Mouse (Mus musculus) liver, embryonic 16.5 days (tissue): ENCODE data around the gene Alk. TPM values are rescaled to one million over a fixed set of nuclear protein-coding genes. Genes with fewer than 3 reads are reported as not detected.

Experiments
- ATAC-seq: fragments of 200-750 bp; cut with Nextera tagmentation; 2 replicates; pipeline ENCODE4 v1.8.0; 2017; ENCODE audit warnings: low read depth, mild to moderate bottlenecking, moderate number of reproducible peaks, moderate library complexity
- H3K27ac ChIP-seq: fragments of 300-500 bp; sonication (generic); 2 replicates; pipeline ENCODE4 v1.5.1; 2014; ENCODE audit warnings: mild to moderate bottlenecking, low read length
- H3K27me3 ChIP-seq: fragments of 300-500 bp; sonication (generic); 2 replicates; pipeline ENCODE4 v1.6.1; 2014; ENCODE audit warnings: low read depth, low read length, mixed read lengths; ENCODE audit not compliant: control insufficient read depth, insufficient read depth
- H3K36me3 ChIP-seq: fragments of 300-500 bp; sonication (generic); 2 replicates; pipeline ENCODE4 v1.6.1; 2014; ENCODE audit warnings: mild to moderate bottlenecking; ENCODE audit not compliant: control insufficient read depth, insufficient read depth
- H3K4me1 ChIP-seq: fragments of 300-500 bp; sonication (generic); 2 replicates; pipeline ENCODE4 v1.6.1; 2014; ENCODE audit warnings: low read depth, low read length, mixed read lengths; ENCODE audit not compliant: control insufficient read depth
- H3K4me2 ChIP-seq: fragments of 300-500 bp; sonication (generic); 2 replicates; pipeline ENCODE4 v1.6.1; 2014; ENCODE audit warnings: low read depth, low read length, mixed read lengths
- H3K4me3 ChIP-seq: fragments of 300-500 bp; sonication (generic); 2 replicates; pipeline ENCODE4 v1.5.1; 2014; ENCODE audit warnings: low read depth, mild to moderate bottlenecking, low read length
- H3K9ac ChIP-seq: fragments of 300-500 bp; sonication (generic); 2 replicates; pipeline ENCODE4 v1.6.1; 2014; ENCODE audit warnings: low read depth, low read length
- H3K9me3 ChIP-seq: fragments of 300-500 bp; sonication (generic); replicated peaks from 2 replicates; pipeline ENCODE4 v1.6.1; 2016; ENCODE audit warnings: low read length; ENCODE audit not compliant: control insufficient read depth
- WGBS: fragments of 180-500 bp; shearing (Covaris S2); extraction: QIAGEN DNeasy Blood & Tissue Kit; methylation state at CpG from one replicate; pipeline ENCODE4 v1.1.7; 2014; ENCODE audit not compliant: insufficient replicate concordance; 5-methylcytosine and 5-hydroxymethylcytosine counted together
- polyA plus RNA-seq: library from polyadenylated mRNA; unstranded; fragments of >200 nt; fragmentation: Nextera tagmentation; extraction: Ambion mirVana; gene quantifications from 2 replicates; pipeline ENCODE4 v1.2.1, GENCODE M21; 2015

Alk gene
- polyA plus RNA-seq, 1 experiment from 2014 or later: 0.07 TPM

DNA sequence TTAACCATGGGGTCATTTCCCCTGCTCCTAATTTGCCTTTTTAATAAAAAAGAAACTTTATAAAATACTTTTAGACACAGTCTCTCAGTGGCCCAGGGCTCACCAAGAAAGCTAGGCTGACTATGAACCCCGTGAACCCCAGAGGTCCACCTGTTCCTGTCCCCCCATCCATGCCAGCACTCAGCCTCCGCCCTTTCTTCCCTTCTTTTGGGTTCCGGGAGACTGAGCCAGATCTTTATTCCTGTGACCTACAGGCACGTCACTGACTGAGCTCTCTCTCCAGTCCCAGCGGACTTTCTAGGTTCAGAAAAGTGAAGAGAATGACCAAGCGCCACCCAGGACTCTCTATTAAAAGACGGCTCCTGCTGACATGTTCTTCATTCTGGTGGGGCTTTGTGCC is 728.9 kb downstream of the Alk start:
- Histone ChIP-seq H3K4me3 (no peak overlapping the region), H3K36me3 (no peaks in the 10 kb centered on the region), H3K27me3 (no peaks in the 10 kb centered on the region), H3K4me2 (no peak overlapping the region), H3K4me1 (no peaks in the 10 kb centered on the region), H3K27ac (no peak overlapping the region), H3K9ac (no peak overlapping the region), H3K9me3 (no peaks in the 10 kb centered on the region)
- no peak for ATAC-seq
- WGBS: 61% methylated on average over 7 of the region's 7 CpGs

DNA sequence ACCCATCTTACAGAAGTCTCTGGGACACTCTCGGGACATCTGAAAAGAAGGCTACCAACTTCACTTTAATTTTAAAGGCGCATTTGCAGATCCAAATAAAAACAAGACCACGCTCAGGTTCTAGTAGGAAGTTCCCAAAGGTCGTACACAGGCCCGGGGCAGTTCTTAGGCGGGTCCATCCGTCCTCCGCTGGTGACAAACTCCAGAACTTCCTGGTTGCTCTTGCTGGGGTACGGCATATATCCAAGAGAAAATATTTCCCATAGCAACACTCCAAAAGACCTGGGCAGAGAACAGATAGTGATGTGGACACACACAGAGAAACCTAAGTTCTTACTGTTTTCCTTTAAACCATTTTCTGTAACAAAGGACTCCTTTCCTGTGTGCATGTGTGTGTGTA is 729.6 kb downstream of the Alk start:
- WGBS: 71% methylated on average over 9 of the region's 9 CpGs
- H3K4me3 ChIP-seq: no peak overlapping the region
- H3K27ac ChIP-seq: no peak overlapping the region
- H3K4me1 ChIP-seq: no peaks in the 10 kb centered on the region
- no peak for ATAC-seq
- H3K4me2 ChIP-seq: no peak overlapping the region
- peaks cover under 1% of the 10 kb centered on the region for H3K27me3 ChIP-seq
- no peak overlapping the region for H3K9ac ChIP-seq
- no peaks in the 10 kb centered on the region for H3K9me3 ChIP-seq
- no peaks in the 10 kb centered on the region for H3K36me3 ChIP-seq

DNA sequence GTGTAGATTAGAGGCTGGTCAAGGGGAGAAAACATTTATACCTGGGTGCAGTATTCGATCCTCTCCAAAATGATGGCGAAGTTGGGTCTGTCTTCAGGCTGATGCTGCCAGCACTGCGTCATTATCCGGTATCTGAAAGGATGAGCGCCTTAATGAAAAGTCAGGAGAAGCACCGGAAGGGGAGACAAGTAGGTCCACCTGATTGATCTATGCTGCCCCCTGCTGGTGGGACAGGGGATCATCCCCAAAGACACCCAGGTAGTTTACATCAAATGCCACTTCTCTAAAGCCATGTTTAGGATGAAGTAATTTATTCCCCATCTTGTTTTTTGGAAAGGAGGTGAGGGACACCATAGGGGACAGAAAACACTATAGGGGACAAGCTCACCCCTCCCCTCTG is 730.4 kb downstream of the Alk start:
- Histone ChIP-seq H3K4me2 (no peak overlapping the region), H3K9ac (no peak overlapping the region), H3K4me1 (no peaks in the 10 kb centered on the region), H3K27ac (no peak overlapping the region), H3K9me3 (no peaks in the 10 kb centered on the region), H3K27me3 (peaks cover 8% of the 10 kb centered on the region), H3K36me3 (no peaks in the 10 kb centered on the region), H3K4me3 (no peak overlapping the region)
- ATAC-seq: no peak
- 29% methylated on average over 6 of the region's 6 CpGs for WGBS

DNA sequence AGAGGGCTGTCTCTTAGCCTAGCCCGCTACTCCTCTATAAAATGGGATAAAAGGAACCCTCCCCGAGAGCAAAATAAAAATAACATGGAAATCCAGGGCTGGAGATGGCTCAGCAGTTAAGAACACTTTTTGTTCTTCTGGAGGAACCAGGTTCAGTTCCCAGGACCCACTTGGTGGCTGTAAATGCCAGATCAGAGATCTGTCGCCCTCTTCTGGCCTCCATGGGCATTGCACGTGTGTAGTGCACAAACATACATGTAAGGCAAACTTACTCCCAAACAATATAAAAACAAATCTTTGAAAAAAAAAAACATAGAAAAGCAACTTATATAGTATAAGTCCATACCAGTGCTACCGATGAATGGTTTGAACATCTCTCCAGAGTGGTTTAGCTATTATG is 731.5 kb downstream of the Alk start:
- ATAC-seq: no peak
- WGBS: 38% methylated on average over 5 of the region's 5 CpGs
- no peaks in the 10 kb centered on the region for H3K4me1 ChIP-seq
- H3K27ac ChIP-seq: no peak overlapping the region
- H3K9me3 ChIP-seq: no peaks in the 10 kb centered on the region
- H3K9ac ChIP-seq: no peak overlapping the region
- no peaks in the 10 kb centered on the region for H3K36me3 ChIP-seq
- H3K4me3 ChIP-seq: no peak overlapping the region
- H3K4me2 ChIP-seq: no peak overlapping the region
- H3K27me3 ChIP-seq: peaks cover 11% of the 10 kb centered on the region

DNA sequence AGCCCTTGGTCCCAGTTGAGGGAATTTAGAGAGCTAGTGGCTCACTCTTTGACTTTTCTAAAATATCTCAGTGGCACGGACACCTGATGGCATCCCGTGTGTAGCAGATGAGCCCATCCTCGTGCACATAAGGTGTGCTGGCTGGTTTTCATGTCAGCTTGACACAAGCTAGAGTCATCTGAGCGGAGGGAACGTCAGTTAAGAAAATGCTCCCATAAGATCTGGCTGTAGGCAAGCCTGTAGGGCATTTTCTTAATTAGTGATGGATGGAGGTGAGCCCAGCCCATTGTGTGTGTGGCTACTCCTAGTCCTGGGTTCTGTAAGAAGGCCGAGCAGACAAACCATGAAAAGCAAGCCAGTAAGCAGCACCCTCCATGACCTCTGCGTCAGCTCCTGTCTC is 732.4 kb downstream of the Alk start:
- H3K9me3 ChIP-seq: no peaks in the 10 kb centered on the region
- no peaks in the 10 kb centered on the region for H3K4me1 ChIP-seq
- H3K27me3 ChIP-seq: peaks cover 11% of the 10 kb centered on the region
- H3K27ac ChIP-seq: no peak overlapping the region
- no peak overlapping the region for H3K4me2 ChIP-seq
- no peak for ATAC-seq
- H3K36me3 ChIP-seq: no peaks in the 10 kb centered on the region
- H3K9ac ChIP-seq: no peak overlapping the region
- 63% methylated on average over 7 of the region's 7 CpGs for WGBS
- H3K4me3 ChIP-seq: no peak overlapping the region

DNA sequence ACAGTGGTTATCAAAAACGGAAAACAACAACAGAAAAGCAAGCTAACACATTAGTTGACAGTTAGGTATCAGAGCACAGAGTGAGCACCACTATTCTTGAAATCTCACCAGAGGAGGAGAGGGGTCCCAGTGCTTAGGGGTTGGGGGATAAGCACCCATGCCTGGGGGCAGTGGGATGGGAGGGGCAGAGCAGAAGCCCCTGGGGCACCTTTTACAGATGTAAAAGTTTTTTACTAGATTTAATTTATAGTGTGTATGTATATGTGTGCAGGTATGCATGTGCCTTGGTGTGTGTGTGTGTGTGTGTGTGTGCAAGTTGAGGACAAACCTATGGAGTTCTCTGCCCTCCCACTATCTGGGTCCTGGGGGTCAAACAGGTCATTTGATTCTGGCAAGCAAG is 733.8 kb downstream of the Alk start:
- no peak overlapping the region for H3K9ac ChIP-seq
- no peak overlapping the region for H3K4me2 ChIP-seq
- peaks cover 11% of the 10 kb centered on the region for H3K27me3 ChIP-seq
- H3K4me3 ChIP-seq: no peak overlapping the region
- no peaks in the 10 kb centered on the region for H3K9me3 ChIP-seq
- no peak for ATAC-seq
- H3K36me3 ChIP-seq: no peaks in the 10 kb centered on the region
- H3K27ac ChIP-seq: no peak overlapping the region
- WGBS: 52% methylated on average over 1 of the region's 1 CpGs
- no peaks in the 10 kb centered on the region for H3K4me1 ChIP-seq

DNA sequence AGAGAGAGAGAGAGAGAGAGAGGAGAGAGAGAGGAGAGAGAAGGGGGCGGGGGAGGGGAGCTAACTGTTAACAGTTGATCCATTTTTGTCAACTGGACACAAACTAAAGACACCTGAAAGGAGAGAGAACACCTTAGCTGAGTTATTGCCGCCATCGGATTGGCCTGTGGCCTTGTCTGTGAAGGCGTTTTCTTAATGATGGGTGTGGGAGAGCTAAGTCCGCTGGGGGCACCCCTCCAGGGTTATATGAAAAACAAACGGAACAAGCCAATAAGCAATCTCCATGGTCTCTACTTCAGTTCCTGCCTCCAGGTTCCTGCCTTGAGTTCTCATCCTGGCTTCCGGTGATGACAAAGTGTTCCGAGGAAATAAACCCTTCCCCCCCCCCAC is 734.2 kb downstream of the Alk start:
- no peak overlapping the region for H3K9ac ChIP-seq
- no peak overlapping the region for H3K4me2 ChIP-seq
- ATAC-seq: no peak
- H3K27ac ChIP-seq: no peak overlapping the region
- H3K36me3 ChIP-seq: no peaks in the 10 kb centered on the region
- H3K9me3 ChIP-seq: no peaks in the 10 kb centered on the region
- no peaks in the 10 kb centered on the region for H3K4me1 ChIP-seq
- no peak overlapping the region for H3K4me3 ChIP-seq
- WGBS: 72% methylated on average over 8 of the region's 8 CpGs
- H3K27me3 ChIP-seq: peaks cover 11% of the 10 kb centered on the region

DNA sequence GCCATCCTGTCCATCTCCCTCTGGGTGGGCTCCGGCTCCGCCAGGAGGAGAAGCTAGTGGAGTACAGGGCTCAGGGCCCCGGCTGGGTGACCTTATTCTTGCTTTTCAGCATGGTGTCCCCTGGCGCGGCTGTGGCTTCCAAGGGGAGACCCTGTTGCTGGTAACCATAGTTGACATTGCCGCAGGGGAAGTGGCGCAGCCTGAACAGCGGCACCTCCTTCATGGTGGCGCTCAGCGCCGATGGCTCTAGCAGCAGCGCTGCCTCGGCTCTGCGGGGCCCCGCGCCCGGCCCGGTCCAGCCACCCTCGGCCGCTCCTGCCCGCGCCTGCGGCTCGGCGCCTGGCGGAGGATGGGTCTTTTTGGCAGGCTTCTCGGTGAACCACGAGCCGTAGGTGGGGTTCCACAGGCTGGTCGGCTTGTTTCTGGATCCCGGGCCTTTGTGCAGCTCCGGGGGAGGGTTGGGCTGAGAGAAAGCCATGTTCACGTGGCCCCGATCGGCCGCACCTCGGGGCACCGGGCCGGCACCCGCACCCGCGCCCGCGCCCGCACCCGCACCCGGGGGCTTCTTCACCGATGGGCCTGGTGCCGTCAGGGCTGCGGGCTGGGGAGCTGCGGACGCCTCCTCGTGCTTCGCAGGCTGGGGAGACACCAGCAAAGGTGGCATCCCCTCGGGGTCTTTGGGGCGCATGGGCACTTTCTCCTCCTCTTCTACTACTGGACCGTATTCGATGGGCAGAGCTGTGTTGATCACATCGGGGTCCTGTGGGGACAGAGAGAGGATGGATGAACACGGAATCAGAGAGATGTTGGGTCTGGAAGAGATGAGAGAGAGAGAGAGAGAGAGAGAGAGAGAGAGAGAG is 734.8 kb downstream of the Alk start:
- WGBS: 6% methylated on average over 60 of the region's 60 CpGs
- Histone ChIP-seq H3K9me3 (no peaks in the 10 kb centered on the region), H3K4me2 (peak overlapping the region; percentile 59), H3K27ac (no peak overlapping the region), H3K9ac (peak overlapping the region; percentile 12; the same call in 1 of the 2 replicates), H3K36me3 (no peaks in the 10 kb centered on the region), H3K27me3 (peaks cover 11% of the 10 kb centered on the region), H3K4me3 (peak overlapping the region; percentile 48), H3K4me1 (no peaks in the 10 kb centered on the region)
- no peak for ATAC-seq

DNA sequence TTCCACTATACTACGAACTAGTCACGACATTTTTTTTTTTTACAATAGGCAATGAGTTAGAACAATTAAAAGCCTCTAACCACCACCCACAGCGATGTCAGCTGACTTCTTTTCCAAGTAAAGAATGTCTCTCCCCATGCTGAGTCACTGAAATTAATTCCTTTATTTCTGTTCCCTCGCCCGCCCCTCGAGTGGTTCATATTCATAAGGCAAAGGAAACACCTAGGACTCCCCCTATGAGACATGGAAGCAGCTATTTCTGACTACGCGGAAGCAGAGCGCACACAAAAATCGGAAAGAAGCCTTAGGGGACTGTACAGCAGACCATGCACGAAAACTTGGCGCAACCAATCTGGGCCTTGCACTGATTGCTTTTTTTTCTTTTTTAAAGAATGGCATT is 735.6 kb downstream of the Alk start:
- Histone ChIP-seq H3K4me1 (no peaks in the 10 kb centered on the region), H3K9me3 (no peaks in the 10 kb centered on the region), H3K4me3 (no peak overlapping the region), H3K9ac (no peak overlapping the region), H3K27ac (no peak overlapping the region), H3K27me3 (peaks cover 11% of the 10 kb centered on the region), H3K4me2 (no peak overlapping the region), H3K36me3 (no peaks in the 10 kb centered on the region)
- WGBS: 74% methylated on average over 12 of the region's 12 CpGs
- ATAC-seq: no peak
